Mouse (Mus musculus): Measurements from ENCODE around the gene Mad1l1. TPM values are rescaled to one million over a fixed set of nuclear protein-coding genes. Genes with fewer than 3 reads are reported as not detected.

Mad1l1 gene
- total RNA-seq, 2 experiments from 2014 or later: 7.2 to 9.0 TPM

GRCm38 (mm10) chr5:140268396-140268795, 53.0 kb downstream of the Mad1l1 start:
- TF ChIP-seq CTCF (IDR thresholded peaks at IDR 0.05): no peak
- intact Hi-C loops (cut with DNase I): no loop called here

DNA sequence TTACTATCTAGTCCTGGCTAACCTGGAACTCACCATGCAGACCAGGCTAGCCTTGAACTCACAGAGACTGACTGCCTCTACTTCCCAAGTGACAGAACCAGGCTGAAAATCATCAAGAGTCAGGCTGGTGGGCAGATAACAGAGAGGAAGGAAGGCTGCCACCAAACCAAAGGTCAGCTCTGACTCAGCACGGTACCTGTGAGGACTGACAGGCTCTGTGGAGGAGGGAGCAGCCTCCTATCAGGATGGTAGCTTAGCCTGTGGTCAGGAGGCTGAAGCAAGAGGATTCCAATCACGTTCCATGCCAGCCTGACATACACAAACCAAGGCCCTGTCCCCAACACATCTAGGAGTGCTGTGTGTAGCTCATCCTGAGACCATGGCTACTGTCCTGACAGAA, 54.3 kb downstream of the Mad1l1 start:
- intact Hi-C loops (cut with DNase I): no loop called here
- H3K4me3 ChIP-seq: no peak overlapping the region
- no peak overlapping the region for H3K27ac ChIP-seq
- DNase-seq: no peak
- TF ChIP-seq CTCF (IDR thresholded peaks at IDR 0.05): no peak

More at GRCm38 (mm10) chr5:140268396-140268795, 53.0 kb downstream of the Mad1l1 start:
- Histone ChIP-seq H3K27ac (no peak overlapping the region), H3K4me3 (no peak overlapping the region)
- no peak for DNase-seq

DNA sequence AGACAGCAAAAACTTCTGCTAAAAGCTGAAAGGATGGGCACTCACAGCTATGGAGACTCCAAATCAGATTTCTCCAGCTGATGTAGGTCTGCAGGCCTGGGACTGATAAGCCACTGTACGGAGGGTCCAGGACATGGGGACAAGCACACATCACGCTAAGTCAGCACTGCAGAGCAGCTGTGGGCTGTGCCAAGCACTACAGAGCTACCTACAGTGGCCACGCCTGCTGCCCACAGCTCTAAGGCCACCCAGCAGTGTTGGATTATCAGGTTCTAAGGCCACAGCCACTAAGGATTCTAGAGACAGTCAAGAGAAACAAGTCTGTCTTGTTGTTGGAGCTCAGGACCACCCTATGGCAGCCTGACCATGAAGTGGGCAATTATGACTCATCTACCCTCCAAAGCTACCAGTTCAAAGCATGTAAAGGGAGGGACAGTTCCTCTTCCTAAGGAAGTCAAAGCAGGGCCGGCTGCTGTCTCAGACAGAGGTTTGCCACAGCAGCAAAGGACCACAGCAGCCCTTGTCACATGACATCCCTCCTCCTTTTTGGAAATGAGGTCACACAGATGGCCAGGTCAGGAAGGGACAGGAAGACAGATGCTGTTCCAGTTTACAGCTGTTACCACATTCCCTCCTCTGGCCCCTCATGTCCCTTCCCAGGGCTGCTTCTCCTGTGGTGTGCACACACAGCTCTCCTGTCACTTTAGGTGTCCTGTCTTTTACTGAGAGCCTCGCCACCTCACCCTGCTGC, 56.4 kb downstream of the Mad1l1 start:
- H3K4me3 ChIP-seq: no peak overlapping the region
- TF ChIP-seq CTCF (IDR thresholded peaks at IDR 0.05): no peak
- H3K27ac ChIP-seq: peak overlapping the region; percentile 73
- intact Hi-C loops (cut with DNase I): no loop called here
- DNase-seq: peak; percentile 38

DNA sequence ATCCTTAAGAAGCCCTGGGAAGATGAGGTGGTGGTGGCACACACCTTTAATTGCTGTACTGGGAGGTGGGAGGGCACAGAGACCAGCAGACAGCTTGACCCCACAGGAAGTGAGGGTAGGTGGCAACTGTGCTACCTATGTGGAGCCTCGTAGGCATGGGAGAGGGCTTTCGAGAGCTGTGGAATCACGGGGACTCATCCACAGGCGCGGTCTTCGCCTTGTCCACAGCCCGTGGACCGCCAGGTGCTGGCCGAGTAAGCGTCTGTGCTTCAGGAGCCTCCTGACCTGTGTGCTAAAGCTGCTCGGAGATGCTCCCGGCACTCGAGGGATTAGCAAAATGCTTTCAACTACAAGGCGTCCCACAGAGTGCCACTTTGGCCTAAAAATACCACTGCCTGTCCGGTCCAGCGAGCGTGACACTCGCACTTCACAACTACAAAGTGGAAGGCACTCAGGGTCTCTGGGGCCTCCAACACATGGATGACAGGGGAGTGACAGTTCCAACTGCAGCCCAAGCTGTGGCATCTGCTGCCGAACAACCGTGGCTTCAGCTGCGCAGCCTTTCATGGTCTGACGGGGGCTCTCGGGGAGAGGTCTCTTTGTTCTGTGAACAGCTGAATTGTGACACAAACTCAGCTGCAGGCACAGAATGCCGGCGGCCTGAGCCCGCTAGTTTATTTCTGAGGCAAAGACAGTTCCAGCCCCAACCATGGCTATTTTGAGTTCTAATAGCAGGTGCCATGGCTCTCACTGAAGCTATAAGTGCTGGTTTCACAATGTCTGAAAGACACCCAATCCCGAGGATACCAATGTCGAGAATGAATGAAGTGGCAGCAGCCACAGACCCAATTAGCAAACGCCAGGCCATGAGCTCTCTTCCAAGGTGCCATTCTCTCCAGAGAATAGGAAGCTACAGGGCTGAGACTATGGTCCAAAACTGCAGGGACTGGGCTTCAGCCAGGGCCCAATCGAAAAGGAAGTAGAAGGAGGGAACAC, 57.3 kb downstream of the Mad1l1 start:
- DNase-seq: peak; percentile 54
- Histone ChIP-seq H3K4me3 (peak overlapping the region; percentile 48), H3K27ac (peak overlapping the region; percentile 73)
- TF ChIP-seq CTCF (IDR thresholded peaks at IDR 0.05): no peak
- intact Hi-C loops (cut with DNase I): no loop called here

DNA sequence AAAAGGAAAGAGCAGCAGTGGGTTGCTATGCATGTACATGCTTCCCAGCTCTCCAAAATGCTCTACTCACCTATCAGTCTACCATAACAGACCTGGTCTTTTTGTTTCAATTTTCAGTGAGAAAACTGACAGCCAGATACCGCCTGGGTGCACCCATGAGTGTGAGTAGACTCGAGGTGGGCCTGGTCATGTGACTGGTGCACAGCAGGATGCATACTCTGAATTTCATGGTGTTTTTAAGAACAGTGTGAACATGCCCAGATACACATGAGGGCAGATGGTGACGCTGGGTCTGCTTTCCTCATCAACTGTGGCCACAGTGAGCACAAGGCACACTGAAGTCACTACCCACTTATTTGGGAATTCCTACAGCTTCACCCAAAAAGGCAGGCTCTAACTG, 59.0 kb downstream of the Mad1l1 start:
- TF ChIP-seq CTCF (IDR thresholded peaks at IDR 0.05): no peak
- intact Hi-C loops (cut with DNase I): no loop called here
- DNase-seq: no peak

DNA sequence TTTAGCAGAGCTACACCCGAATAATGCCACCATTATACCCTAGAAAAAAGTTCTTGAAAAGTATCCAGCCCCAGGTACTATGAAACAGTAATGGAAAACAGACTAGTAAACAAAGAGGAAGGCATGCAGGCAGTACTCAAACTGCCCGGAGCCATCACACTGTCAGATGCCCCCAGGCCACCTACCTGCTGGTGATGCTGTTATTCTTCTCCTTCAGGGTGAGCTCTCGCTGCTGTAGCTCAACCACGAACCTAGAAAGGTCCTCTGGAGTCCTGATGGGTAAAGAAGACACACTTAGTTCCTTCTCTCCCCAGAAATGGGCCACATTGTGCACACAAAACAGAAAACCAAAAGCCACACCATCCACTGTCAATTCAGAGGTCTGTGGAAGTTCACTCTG, 60.0 kb downstream of the Mad1l1 start:
- TF ChIP-seq CTCF (IDR thresholded peaks at IDR 0.05): no peak
- no peak for DNase-seq
- Histone ChIP-seq H3K27ac (no peak overlapping the region), H3K4me3 (no peak overlapping the region)
- intact Hi-C loops (cut with DNase I): no loop called here

More for the DNA sequence above, 59.0 kb downstream of the Mad1l1 start:
- H3K4me3 ChIP-seq: no peak overlapping the region
- no peak overlapping the region for H3K27ac ChIP-seq

DNA sequence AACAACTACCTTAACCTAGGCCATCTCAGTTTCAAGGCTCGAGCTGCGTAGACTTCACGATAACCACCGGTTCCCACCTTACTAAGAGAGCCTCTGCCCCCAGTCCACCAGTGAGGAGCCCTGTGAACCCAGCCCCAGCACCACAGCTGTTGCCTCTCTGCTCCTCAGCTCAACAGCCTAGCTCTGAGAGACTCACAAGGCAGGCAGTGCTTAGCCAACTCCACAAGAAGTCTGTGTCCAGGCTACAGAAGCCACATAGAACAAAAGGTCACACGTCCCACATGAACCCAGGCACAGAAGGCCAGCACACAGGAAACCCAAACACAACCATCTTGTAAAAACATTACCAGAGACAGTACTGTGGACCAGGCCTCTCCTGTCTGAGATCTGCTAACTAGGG, 62.7 kb downstream of the Mad1l1 start:
- TF ChIP-seq CTCF (IDR thresholded peaks at IDR 0.05): no peak
- intact Hi-C loops (cut with DNase I): loop anchor here (5.0 kb wide), 1 partner anchor 46 kb away; no protein-coding TSS in a partner anchor
- peak overlapping the region; percentile 56 for H3K27ac ChIP-seq
- DNase-seq: no peak
- H3K4me3 ChIP-seq: no peak overlapping the region

- no peak for TF ChIP-seq CTCF (IDR thresholded peaks at IDR 0.05)
- Histone ChIP-seq H3K27ac (peak overlapping the region; percentile 56), H3K4me3 (no peak overlapping the region)
- intact Hi-C loops (cut with DNase I): loop anchor here (5.0 kb wide), 1 partner anchor 46 kb away; no protein-coding TSS in a partner anchor
- no peak for DNase-seq
These were observed 63.3 kb downstream of the Mad1l1 start for GRCm38 (mm10) chr5:140258035-140258434.

GRCm38 (mm10) chr5:140257439-140257838, 63.9 kb downstream of the Mad1l1 start:
- intact Hi-C loops (cut with DNase I): loop anchor here (5.0 kb wide), 1 partner anchor 45 kb away; no protein-coding TSS in a partner anchor
- Histone ChIP-seq H3K4me3 (no peak overlapping the region), H3K27ac (peak overlapping the region; percentile 56; the same call in 1 of the 2 replicates)
- DNase-seq: no peak
- TF ChIP-seq CTCF (IDR thresholded peaks at IDR 0.05): no peak

DNA sequence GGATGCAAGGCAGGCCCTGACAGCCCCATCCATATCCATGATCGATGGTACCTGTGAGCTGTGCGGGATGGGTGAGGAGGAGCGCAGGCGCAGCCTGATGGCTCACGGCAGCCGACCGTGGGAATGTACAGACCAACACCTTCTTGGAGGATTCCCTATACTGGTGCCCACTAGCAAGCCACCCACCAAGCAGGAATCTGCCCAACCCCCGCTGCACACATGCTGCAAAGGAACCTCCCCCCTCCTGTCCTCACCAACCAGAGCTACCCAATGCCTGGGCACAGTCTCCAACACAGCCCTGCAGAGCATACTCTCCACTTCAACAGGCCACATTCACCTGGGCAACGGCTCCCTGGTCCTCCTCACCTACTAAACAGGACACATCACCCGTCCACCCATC, 64.7 kb downstream of the Mad1l1 start:
- no peak overlapping the region for H3K4me3 ChIP-seq
- intact Hi-C loops (cut with DNase I): loop anchor here (5.0 kb wide), 1 partner anchor 44 kb away; no protein-coding TSS in a partner anchor
- DNase-seq: no peak
- no peak for TF ChIP-seq CTCF (IDR thresholded peaks at IDR 0.05)
- no peak overlapping the region for H3K27ac ChIP-seq

GRCm38 (mm10) chr5:140255265-140255664, 66.1 kb downstream of the Mad1l1 start:
- DNase-seq: no peak
- Histone ChIP-seq H3K27ac (no peak overlapping the region), H3K4me3 (no peak overlapping the region)
- intact Hi-C loops (cut with DNase I): loop anchor here (5.0 kb wide), 1 partner anchor 43 kb away; no protein-coding TSS in a partner anchor
- no peak for TF ChIP-seq CTCF (IDR thresholded peaks at IDR 0.05)

GRCm38 (mm10) chr5:140254656-140255055, 66.7 kb downstream of the Mad1l1 start:
- intact Hi-C loops (cut with DNase I): loop anchor here (5.0 kb wide), 1 partner anchor 42 kb away; no protein-coding TSS in a partner anchor
- Histone ChIP-seq H3K27ac (no peak overlapping the region), H3K4me3 (no peak overlapping the region)
- no peak for DNase-seq
- no peak for TF ChIP-seq CTCF (IDR thresholded peaks at IDR 0.05)
